Mouse (Mus musculus): ENCODE measurements around the gene Ift74. TPM values are rescaled to one million over a fixed set of nuclear protein-coding genes. Genes with fewer than 3 reads are reported as not detected.
"Not testable (repeated sequence)": the region's sequence is repeated elsewhere in the genome, so short reads cannot be mapped to it uniquely, and the experiment has no call there.

Gene Ift74
- total RNA-seq, 2 experiments from 2014 or later, result 19.6 to 24.4 TPM

DNA sequence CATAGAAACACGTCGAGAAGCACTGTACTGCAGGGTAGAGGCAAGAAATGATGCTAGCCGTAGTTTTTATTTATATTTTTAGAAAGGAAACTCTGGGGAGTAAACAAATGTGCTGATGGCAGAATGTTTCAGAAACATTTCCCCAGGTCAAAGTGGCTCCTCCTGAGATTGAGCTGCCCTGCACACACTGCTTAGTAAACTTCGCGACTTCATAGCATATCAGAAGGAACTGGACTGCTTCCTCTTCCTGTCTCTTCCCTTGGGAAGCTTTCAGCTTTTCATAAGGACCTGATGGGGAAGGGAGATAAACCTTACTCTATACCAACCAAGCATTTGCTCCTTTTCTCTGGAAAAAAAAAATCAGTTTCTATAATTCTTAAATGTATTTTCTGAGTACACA is 69.0 kb downstream of the Ift74 start:
- no peak for DNase-seq (ENCODE audit: low spot score in 2 of 2)
- intact Hi-C loops (cut with DNase I), result loop anchor here (10.0 kb wide), 1 partner anchor 221 kb away; no protein-coding TSS in a partner anchor

DNA sequence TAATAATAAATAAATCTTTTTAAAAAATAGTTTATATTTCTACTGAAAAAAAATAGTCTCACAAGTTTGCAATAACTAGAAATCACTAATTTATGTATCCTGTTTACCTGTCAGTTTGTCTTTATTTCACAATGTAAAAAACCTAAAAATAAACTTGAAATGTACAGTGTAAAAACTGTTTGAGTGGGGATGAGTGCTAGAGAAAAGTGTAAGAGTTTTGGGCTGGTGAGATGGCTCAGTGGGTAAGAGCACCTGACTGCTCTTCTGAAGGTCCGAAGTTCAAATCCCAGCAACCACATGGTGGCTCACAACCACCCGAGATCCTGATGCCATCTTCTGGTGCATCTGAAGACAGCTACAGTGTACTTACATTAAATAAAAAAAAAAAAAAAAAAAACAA is 75.5 kb downstream of the Ift74 start:
- intact Hi-C loops (cut with DNase I), result loop anchor here (10.0 kb wide), 1 partner anchor 215 kb away; no protein-coding TSS in a partner anchor
- DNase-seq (ENCODE audit: low spot score in 2 of 2), result not testable (repeated sequence)

DNA sequence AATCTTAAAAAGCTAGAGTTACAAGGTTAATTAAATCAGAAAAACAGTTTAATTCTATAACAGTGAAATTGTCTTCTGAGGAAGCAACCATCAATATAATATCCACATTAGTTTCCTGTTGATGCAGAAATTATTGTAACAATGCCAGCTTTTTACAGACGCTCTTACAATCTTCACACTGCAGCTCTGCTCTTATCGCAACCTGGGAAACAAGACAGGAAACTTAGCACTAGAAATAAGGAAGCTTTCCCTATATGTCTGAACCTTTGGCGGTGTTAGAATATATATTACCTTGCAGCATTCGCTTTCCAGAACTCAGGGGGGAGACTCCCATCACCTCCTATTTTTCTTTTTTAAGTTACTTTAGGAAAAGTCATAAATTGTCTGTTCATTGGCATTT is 76.8 kb downstream of the Ift74 start:
- intact Hi-C loops (cut with DNase I), result no loop called here
- no peak for DNase-seq (ENCODE audit: low spot score in 2 of 2)

DNA sequence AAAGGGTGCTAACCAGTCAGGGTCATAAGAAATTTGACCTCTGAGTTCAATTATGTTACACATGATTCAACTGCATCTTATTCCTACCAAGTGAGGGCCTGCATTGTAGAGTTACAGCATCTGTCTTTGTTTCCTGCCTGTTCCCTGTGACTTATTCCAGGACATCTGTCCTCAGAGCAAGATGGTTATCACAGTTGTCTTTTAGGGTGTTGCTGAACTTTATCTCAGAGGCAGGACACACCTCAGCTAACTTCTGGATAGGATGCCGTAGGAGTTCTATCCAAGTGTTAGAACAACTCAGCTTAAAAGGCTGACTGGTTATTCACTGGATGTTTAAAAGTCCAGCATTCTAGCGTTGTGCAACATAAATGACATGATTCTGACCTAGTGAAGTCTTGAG is 77.9 kb downstream of the Ift74 start:
- no peak for DNase-seq (ENCODE audit: low spot score in 2 of 2)
- intact Hi-C loops (cut with DNase I), result no loop called here

DNA sequence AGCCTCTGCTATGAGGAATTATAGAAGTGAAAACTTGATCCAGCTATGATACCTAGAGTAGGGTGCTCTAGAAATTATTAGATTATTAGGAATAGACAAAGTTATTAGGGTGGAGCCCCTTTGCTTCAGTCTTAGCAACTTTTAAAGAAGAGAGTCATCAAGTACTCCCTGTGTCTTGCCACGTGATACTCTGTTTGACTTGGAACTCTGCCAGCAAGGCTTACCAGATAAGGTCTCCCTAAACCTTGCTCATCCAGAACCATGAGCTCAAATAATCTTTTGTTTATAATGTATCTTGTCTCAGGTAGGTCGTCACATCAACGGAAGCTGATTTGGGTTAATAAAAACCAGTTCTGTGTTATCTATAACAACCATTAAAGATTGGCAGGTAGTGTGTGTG is 82.1 kb downstream of the Ift74 start:
- no peak for DNase-seq (ENCODE audit: low spot score in 2 of 2)
- intact Hi-C loops (cut with DNase I), result no loop called here

DNA sequence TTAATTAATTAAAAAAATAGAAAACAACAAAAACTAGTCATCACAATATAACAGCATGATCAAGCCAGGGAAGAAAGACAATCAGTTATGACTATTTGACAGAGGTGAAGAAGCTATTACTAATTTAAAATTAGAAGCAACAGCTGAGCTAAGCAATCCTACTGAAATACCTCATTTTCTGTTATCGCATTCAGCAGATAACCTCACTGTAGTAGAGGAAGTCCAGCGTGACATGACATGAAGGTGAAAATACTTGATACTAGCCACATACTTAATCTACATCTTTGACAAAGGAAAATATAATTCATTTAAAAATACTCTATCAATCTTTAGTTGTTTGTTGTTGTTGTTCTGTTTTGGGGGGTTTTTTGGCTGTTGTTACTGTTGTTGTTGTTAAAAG is 96.7 kb downstream of the Ift74 start:
- no peak for DNase-seq (ENCODE audit: low spot score in 2 of 2)
- intact Hi-C loops (cut with DNase I), result no loop called here

DNA sequence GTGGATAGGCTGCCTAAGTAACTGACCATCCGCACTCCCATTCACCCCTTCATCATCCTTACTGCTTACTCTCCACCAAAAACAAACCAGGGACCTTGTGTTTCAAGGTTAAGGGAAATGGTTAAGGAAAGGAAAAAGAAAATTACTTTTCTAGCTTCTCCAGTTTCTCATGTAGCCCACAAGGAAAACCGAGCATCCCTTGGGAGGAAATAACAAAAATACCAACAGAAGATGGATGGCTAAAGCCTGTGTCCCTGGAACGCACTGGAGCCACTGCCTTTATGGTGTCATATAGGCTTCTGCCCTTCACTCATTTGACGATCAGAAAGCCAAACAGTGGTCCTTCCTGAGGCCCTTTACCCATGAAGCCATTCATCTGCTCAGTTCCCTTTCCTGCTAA is 97.1 kb downstream of the Ift74 start:
- intact Hi-C loops (cut with DNase I), result no loop called here
- no peak for DNase-seq (ENCODE audit: low spot score in 2 of 2)

DNA sequence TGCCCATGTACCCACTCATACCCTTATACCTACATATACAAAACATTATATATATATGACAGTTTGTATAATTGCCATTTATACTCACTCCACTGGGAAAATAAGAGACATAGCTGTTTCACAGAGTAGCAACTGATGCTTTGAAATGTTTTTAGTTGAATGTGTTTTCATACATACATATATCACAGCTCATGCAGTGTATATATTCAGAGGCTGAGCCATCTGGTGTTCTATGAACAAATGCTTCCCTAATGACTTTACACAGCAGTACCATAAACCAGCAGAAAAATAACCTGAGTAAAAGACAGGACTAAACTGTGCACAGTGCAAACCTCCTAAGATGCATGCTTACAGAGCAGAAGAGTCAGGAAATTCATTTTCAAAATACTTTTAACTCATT is 99.5 kb downstream of the Ift74 start:
- intact Hi-C loops (cut with DNase I), result no loop called here
- no peak for DNase-seq (ENCODE audit: low spot score in 2 of 2)

DNA sequence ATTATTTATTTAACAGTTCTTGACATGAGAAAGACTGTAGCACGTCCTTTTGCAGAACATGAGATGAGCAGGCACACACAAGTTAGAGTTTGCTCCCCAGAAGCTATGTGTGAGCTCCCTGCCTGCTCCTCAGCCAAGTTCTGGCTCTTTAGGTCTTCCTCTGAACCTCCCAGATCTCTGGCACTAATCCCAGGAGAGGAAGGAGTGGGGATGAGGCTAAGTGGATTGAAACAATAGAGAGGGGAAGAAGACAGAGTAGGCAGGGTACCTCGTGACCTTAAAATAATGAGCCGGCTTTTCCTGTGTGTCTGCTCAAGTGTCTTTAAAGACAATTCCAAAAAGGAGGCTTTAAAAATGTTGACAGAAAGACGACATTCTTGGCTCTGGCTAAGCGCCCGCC is 100.9 kb downstream of the Ift74 start:
- intact Hi-C loops (cut with DNase I), result no loop called here
- DNase-seq (ENCODE audit: low spot score in 2 of 2), result no peak

DNA sequence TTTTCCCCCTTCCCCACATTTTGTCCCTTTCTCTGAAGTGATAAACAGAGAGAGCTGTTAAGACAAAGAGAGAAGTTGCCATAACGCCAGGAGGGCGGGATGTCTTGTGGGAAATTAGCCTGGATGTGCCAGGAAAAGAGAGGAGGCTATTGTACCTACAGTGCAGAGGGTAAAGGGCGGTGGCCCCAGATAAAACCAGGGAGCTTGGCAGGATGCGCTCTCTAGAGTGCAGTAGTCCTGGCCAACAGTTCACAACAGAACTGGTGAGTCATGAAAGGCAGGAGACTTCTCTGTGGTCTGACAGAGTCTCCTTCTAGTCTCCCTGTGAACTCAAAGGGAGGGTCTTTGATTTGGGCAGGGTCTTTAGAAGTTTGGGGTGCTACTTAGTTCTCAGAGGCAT is 111.5 kb downstream of the Ift74 start:
- DNase-seq (ENCODE audit: low spot score in 2 of 2), result no peak
- intact Hi-C loops (cut with DNase I), result no loop called here

DNA sequence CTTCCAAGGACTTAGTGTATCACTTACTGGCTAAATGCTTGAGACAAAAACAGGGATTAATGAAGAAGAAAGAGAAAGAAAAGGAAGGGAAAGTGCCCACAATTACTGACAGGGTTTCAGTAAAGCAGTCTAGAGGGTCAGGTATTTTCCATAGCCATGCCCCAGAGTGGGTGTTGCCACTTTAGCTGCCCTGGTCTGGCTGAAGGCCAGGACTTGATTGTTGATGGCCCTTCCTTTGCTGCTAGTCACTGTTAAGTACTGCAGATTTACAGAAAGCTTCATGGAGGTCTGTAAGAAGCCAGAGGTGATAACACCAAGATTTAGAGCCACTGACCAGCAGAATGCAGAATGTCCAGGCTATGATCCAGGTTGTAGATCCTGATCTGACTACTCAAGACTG is 118.4 kb downstream of the Ift74 start:
- intact Hi-C loops (cut with DNase I), result no loop called here

DNA sequence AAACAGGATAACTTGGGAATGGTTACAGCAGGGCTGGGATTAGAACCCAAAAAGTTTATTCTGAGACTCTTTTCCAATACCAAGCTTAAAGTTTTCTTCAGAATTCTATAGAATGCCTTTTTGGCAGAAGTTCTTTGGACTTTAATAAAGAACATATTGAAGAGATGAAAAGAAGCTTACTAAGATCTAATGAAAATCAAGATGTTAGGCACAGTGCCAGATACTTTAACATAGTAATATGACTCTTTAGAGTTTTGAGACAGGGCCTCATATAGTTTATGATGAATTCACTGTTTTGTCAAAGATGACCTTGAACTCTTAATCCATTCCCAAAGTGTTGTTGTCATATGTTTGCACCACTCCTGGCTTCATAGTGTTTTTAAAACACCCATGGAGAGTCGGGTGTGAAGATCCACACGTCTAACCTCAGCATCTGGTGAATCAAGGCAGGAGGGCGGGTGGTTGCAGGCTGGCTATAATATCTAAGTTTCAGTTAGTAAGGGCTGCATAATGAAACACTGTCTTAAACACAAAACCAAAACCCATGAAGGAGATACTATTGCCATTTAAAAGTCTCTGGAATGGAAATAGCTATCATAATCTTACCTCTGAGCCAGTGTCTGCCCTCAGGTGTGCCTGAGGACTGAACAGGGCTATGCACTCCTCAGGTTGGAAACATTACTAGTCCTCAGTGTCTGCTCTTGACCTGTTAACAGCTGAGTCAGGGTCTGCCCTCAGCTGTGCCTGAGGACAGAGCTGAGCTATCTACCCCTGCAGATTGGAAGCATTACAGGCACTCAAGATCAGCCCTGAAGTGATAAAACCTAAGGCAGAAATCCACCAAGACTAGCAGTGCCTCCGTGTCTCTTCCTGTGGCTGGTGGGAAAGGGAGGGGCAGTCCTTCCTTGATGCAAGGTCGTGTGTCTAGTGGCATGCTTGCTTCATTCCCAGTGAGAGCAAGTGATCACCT is 123.3 kb downstream of the Ift74 start:
- intact Hi-C loops (cut with DNase I), result no loop called here
- DNase-seq (ENCODE audit: low spot score in 2 of 2), result no peak

More for the DNA sequence above, 118.4 kb downstream of the Ift74 start:
- DNase-seq (ENCODE audit: low spot score in 2 of 2), result no peak

DNA sequence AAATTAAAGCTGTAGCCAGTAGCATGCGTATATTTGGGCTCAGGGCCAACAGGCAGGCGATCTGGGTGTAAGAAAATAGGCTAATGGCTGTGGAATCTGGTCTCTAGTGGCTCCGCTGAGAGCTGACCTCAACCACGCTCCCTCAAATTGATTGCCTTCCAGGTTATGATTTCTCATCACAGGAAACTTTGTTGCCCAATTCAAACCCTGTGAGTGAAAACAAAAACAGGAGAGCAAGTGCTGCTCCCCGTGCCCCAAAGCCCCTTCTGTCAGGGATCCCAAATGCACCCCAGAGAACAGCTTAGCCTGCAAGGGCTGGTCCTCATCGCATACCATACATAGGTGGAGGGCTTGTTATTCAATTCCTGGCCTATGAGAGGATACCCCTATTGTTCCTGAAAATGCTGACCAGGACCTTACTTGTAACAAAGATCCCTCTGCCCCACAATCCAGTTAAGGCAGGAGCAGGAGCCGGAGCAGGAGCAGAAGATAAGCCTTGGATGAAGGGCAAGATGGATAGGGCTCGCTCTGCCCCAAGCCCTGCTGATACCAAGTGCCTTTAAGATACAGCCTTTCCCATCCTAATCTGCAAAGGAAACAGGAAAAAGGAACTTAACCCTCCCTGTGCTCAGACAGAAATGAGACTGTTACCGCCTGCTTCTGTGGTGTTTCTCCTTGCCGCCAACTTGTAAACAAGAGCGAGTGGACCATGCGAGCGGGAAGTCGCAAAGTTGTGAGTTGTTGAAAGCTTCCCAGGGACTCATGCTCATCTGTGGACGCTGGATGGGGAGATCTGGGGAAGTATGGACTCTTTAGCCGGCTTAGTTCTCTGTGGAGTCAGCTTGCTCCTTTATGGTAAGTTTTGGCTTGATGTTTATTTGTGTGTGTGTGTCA is 124.8 kb downstream of the Ift74 start, which contains the start of gene Tek:
Tek (plus strand) TSS at position 452 of the 894 bp plus-strand sequence.
- intact Hi-C loops (cut with DNase I), result no loop called here
- DNase-seq (ENCODE audit: low spot score in 2 of 2), result no peak

DNA sequence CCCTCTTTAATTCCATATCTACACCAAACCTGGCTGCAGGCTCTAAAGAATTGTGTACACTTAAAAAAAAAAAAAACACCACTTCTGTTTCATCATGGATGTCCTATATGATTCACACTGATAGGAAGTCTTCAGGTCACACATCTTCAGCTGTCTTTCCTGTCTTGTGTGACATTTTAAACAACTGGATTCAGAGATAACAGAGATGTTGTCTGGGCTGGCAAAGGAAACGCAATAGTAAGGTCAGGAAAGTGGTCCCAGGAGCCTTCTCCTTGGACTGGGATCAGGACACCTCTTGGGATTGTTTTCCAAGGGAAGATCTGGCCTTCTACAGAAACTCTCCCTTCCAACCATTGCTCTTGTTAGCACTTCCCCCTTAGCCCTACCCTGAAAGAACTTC is 127.5 kb downstream of the Ift74 start:
- DNase-seq (ENCODE audit: low spot score in 2 of 2), result no peak

More for the DNA sequence above, 127.5 kb downstream of the Ift74 start:
- intact Hi-C loops (cut with DNase I), result no loop called here

Small RNAs within 50 kb of the gene (microRNA-seq; reads per million reads assigned to microRNA genes)
- 996 reads per million, percentile 78 among the genes with 10 or more reads in this experiment for gene Mir872

Other genes starting within 250 kb of the Ift74 start
- gene Gm10306, start 57.9 kb upstream of the Ift74 start, total RNA-seq (2021), result under 1 TPM in 1 of 2 experiments, not detected in 1; 0.67 TPM
- 10 to 100 TPM in 1 of 2 experiments, 1 to 10 TPM in 1; 8.8 to 11.0 TPM for gene Caap1, start 57.7 kb upstream of the Ift74 start, total RNA-seq (2021)
- gene Plaa, start 11.2 kb upstream of the Ift74 start, total RNA-seq (2021), result 10 to 100 TPM; 41.9 to 50.9 TPM
- gene Lrrc19, start 35.7 kb downstream of the Ift74 start, total RNA-seq (2021), result not detected
- 1 to 10 TPM; 8.3 to 8.7 TPM for gene Tek, start 124.8 kb downstream of the Ift74 start, total RNA-seq (2021)

Measured in left cerebral cortex, postnatal 36 days (tissue).